Mouse (Mus musculus) lung, embryonic 16.5 days (tissue): ENCODE measurements around the gene Fam168b. TPM values are rescaled to one million over a fixed set of nuclear protein-coding genes. Genes with fewer than 3 reads are reported as not detected.

ENCODE experiments used
- ATAC-seq: fragments of 200-750 bp; cut with Nextera tagmentation; 2 replicates; pipeline ENCODE4 v1.8.0; 2017; ENCODE audit warnings: low read depth, mild to moderate bottlenecking, moderate library complexity
- H3K27ac ChIP-seq: fragments of 300-500 bp; sonication (generic); 2 replicates; pipeline ENCODE4 v1.5.1; 2014; ENCODE audit warnings: mild to moderate bottlenecking, control low read depth, low read length
- H3K27me3 ChIP-seq: fragments of 300-500 bp; sonication (generic); 2 replicates; pipeline ENCODE4 v1.6.1; 2014; ENCODE audit warnings: low read depth, low read length, mixed read lengths; ENCODE audit not compliant: control insufficient read depth, insufficient read depth
- H3K36me3 ChIP-seq: fragments of 300-500 bp; sonication (generic); 2 replicates; pipeline ENCODE4 v1.6.1; 2014; ENCODE audit warnings: low read length; ENCODE audit not compliant: control insufficient read depth, insufficient read depth
- H3K4me1 ChIP-seq: fragments of 300-500 bp; sonication (generic); replicated peaks from 2 replicates; pipeline ENCODE4 v1.6.1; 2014; ENCODE audit warnings: low read length, mixed read lengths; ENCODE audit not compliant: control insufficient read depth, insufficient read depth
- H3K4me2 ChIP-seq: fragments of 300-500 bp; sonication (generic); 2 replicates; pipeline ENCODE4 v1.6.1; 2014; ENCODE audit warnings: low read depth, low read length, control low read depth
- H3K4me3 ChIP-seq: fragments of 300-500 bp; sonication (generic); 2 replicates; pipeline ENCODE4 v1.5.1; 2014; ENCODE audit warnings: mild to moderate bottlenecking, low read length, control low read depth
- H3K9ac ChIP-seq: fragments of 300-500 bp; sonication (generic); 2 replicates; pipeline ENCODE4 v1.6.1; 2014; ENCODE audit warnings: low read length, control low read depth
- H3K9me3 ChIP-seq: fragments of 300-500 bp; sonication (generic); 2 replicates; pipeline ENCODE4 v1.6.1; 2016; ENCODE audit warnings: low read length; ENCODE audit not compliant: control insufficient read depth
- WGBS: fragments of 180-500 bp; shearing (Covaris S2); extraction: QIAGEN DNeasy Blood & Tissue Kit; methylation state at CpG from one replicate; pipeline ENCODE4 v1.1.7; 2014; 5-methylcytosine and 5-hydroxymethylcytosine counted together
- polyA plus RNA-seq: library from polyadenylated mRNA; unstranded; fragments of >200 nt; fragmentation: Nextera tagmentation; extraction: Ambion mirVana; gene quantifications from 2 replicates; pipeline ENCODE4 v1.2.1, GENCODE M21; 2015

Gene Fam168b
- polyA plus RNA-seq, 1 experiment from 2014 or later: 57.1 TPM

DNA sequence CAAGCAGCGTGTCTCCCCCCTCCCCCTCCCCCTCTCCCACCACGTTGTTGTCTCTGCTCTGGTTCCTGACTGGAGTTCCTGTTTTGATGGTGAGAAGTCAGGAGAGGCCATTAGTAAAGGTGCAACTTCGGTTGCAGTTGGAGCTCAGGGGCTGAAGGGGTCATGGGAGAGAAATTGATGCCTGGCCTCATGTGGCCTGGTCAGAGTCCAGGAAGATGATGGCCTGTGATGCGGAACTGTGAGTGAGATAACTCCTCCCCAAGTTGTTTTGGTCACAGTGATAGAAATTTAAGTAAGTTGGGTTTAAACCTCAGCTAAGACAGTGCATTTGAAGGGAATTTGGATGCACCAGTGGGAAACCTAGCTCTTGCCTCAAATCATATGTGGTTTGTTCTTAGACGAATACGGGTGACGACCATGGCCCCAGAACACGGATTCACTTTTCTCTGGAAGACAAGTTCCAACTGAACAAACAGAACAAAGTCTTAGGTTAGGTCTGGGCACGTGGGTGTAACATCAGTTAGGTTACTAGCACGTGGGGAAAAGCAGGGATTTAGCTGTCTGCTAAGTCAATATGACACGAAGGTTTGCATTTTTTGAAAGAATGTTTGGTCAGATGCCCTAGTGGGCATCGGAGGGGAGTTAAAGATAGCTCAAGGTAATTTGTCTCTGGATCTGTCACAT is 12.3 kb upstream of the Fam168b start:
- WGBS: 64% methylated on average over 12 of the region's 12 CpGs
- H3K9ac ChIP-seq: no peak overlapping the region
- no peaks in the 10 kb centered on the region for H3K27me3 ChIP-seq
- peaks cover 5% of the 10 kb centered on the region; the same call in 1 of the 2 replicates for H3K4me1 ChIP-seq
- ATAC-seq: no peak
- no peak overlapping the region for H3K4me2 ChIP-seq
- no peaks in the 10 kb centered on the region for H3K9me3 ChIP-seq
- H3K36me3 ChIP-seq: no peaks in the 10 kb centered on the region
- H3K4me3 ChIP-seq: no peak overlapping the region
- no peak overlapping the region for H3K27ac ChIP-seq

DNA sequence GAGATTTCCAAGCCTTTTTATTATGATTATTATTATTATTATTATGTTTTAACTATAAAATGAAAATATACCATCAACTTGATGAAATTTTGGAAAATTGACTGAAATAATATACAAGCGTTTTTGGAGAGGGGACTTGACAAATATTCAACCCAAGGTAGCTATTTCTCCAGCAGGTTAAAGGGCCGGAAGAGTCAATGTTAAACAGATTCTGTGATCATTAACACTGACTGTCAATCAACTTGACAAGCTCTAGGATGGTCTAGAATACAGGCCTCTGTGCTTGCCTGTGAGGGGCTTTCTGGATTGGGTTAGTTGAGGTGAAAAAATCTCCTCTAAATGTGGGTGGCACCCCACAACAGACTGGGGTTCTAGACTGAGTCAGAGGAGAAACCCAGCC is 10.9 kb upstream of the Fam168b start:
- Histone ChIP-seq H3K9me3 (no peaks in the 10 kb centered on the region), H3K9ac (no peak overlapping the region), H3K4me1 (peaks cover 9% of the 10 kb centered on the region; the same call in 1 of the 2 replicates), H3K36me3 (no peaks in the 10 kb centered on the region), H3K4me2 (no peak overlapping the region), H3K4me3 (no peak overlapping the region), H3K27ac (no peak overlapping the region), H3K27me3 (no peaks in the 10 kb centered on the region)
- ATAC-seq: no peak
- 80% methylated on average over 2 of the region's 2 CpGs for WGBS

DNA sequence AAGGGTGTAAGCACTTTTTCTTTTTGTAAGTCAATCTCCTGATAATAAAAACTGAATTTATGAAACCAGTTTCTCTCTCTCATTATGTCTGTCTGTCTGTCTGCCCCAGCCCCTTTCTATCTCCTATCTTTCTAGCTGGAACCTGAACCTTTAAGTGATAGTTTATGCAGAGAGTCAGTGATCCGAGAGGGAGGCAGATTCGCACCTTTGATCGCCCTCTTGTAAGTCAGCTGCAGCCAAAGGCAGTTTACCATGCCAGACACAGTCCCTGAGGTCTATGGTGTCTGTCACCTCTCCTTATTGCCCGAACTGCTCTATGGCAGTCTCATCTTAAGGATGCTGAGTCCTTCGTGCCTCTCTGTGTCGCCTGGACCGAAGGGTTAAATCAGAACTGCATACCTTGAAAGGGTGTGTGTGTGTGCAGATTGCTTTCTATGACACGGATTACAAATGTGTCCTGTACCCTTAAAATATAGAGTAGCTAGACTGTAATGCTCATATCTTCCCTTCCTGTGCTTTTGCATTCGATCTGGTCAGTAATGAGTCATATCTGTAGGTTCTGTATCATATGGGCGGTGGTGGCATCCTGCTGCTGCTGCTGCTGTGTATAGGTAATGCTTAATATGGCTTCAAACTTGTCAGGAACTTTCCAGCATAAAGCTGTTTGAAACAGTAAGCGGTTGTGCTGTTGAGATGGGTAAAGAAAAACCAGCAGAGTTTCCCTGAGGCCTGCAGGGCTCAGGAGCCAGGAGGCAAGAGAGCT is 9.4 kb upstream of the Fam168b start:
- peaks cover 9% of the 10 kb centered on the region; the same call in 1 of the 2 replicates for H3K4me1 ChIP-seq
- H3K4me3 ChIP-seq: no peak overlapping the region
- no peaks in the 10 kb centered on the region for H3K36me3 ChIP-seq
- no peak overlapping the region for H3K27ac ChIP-seq
- no peaks in the 10 kb centered on the region for H3K9me3 ChIP-seq
- H3K27me3 ChIP-seq: no peaks in the 10 kb centered on the region
- WGBS: 72% methylated on average over 11 of the region's 11 CpGs
- no peak for ATAC-seq
- no peak overlapping the region for H3K4me2 ChIP-seq
- H3K9ac ChIP-seq: no peak overlapping the region

DNA sequence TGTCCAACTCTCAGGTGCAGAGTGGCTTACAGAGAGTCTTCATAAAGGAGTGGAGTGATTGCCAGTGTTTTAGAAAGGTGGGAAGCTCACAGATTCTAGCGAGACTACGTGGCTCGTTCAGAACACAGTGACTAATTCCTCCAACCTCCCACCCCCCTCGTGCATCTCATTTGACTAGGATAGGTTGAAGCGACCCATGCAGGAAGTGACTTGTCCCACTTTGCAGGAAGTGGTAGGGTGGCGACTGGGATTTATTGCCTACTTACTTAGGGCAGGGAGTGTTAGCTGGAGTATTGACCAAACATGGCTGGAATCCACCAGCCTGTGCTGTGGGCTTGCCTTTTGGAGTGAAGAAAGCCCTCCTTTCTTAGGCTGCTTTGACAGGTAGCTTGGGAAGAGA is 8.7 kb upstream of the Fam168b start:
- ATAC-seq: 0 out of 2 replicates have a peak, but pooled peaks have one; percentile 26
- Histone ChIP-seq H3K4me1 (peaks cover 9% of the 10 kb centered on the region; the same call in 1 of the 2 replicates), H3K9ac (peak overlapping the region; percentile 6; the same call in 1 of the 2 replicates), H3K9me3 (no peaks in the 10 kb centered on the region), H3K4me2 (0 out of 2 replicates have a peak overlapping the region, but pooled peaks have one; percentile 22), H3K27me3 (no peaks in the 10 kb centered on the region), H3K4me3 (no peak overlapping the region; the same call in 1 of the 2 replicates), H3K36me3 (no peaks in the 10 kb centered on the region), H3K27ac (no peak overlapping the region; the same call in 1 of the 2 replicates)
- 47% methylated on average over 6 of the region's 6 CpGs for WGBS

DNA sequence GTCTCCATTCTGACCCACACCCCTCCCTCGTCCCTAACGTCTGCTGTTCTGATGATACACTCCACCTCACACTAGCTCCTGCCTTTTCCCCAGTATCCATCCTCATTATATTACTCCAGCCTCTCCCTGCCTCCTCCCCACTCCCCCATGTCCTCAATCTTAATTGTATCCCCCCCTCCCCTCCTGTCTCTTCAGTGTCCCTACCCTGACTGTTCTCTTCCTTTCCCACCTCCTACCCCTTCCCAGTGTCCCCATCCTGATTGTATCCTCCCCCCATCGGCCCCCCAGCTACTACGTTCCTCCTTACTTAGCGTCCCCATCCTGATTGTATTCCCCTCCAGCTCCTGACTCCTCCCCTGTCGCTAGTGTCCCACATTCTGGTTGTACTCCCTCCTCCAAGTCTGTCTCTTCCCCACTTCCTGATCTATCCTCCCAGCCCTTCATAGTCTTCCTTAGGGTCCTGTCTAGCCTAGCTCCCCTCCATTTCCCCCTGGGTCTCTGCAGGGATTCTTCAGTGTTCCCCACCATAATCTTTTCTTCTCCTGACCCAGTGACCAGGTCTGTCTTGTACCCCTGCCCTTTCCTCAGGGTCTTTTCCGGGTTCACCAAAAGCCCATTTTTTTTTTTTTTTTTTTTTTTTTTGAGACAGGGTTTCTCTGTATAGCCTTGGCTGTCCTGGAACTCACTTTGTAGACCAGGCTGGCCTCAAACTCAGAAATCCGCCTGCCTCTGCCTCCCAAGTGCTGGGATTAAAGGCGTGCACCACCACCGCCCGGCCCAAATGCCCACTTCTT is 7.7 kb upstream of the Fam168b start:
- Histone ChIP-seq H3K27me3 (no peaks in the 10 kb centered on the region), H3K36me3 (no peaks in the 10 kb centered on the region), H3K4me2 (peak overlapping the region; percentile 93), H3K9me3 (no peaks in the 10 kb centered on the region), H3K4me3 (peak overlapping the region; percentile 77), H3K27ac (no peak overlapping the region), H3K4me1 (peaks cover 9% of the 10 kb centered on the region; the same call in 1 of the 2 replicates), H3K9ac (peak overlapping the region; percentile 84)
- WGBS: 42% methylated on average over 10 of the region's 11 CpGs
- ATAC-seq: peak; percentile 54

DNA sequence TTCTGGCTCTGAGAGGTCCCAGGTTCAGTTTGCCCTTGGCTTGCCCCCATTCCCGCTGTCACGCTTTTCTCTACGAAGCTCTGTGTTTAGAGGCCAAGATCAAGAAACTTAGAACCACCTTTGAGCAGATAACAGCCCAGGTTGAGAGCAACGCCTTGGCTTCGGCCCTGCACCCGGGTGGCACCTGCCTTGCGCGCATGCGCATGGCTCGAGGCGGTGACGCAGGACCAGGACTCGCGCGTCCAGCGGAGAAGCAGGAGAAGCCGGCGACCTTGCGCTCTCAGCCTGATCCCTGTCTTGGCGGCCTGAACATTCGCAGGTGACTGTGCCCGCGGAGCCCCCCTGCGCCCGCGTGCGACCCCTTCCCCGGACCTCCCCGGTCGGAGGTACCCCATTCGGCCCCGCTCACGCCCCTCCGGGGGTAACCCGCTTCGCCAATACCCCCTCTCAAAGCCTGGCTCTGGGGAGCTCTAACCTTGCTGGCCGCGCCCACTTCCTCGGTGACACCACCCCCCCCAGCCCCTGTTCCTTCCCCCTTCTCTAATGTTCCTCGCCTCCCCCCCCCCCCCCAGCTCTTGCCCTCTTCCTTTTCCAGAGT is 7.0 kb upstream of the Fam168b start, which contains the start of gene Plekhb2:
TSS of gene Plekhb2 (plus strand) at position 232 of the 598 bp plus-strand sequence.
- Histone ChIP-seq H3K27me3 (no peaks in the 10 kb centered on the region), H3K9me3 (no peaks in the 10 kb centered on the region), H3K4me2 (peak within 1 kb of the TSS; percentile 93), H3K4me3 (peak within 1 kb of the TSS; percentile 77), H3K36me3 (no peaks in the 10 kb centered on the region), H3K27ac (peak within 1 kb of the TSS; percentile 39; the same call in 1 of the 2 replicates), H3K4me1 (peaks cover 9% of the 10 kb centered on the region; the same call in 1 of the 2 replicates), H3K9ac (peak within 1 kb of the TSS; percentile 84)
- peak; percentile 88 for ATAC-seq
- WGBS: under 1% methylated on average over 29 of the region's 40 CpGs

DNA sequence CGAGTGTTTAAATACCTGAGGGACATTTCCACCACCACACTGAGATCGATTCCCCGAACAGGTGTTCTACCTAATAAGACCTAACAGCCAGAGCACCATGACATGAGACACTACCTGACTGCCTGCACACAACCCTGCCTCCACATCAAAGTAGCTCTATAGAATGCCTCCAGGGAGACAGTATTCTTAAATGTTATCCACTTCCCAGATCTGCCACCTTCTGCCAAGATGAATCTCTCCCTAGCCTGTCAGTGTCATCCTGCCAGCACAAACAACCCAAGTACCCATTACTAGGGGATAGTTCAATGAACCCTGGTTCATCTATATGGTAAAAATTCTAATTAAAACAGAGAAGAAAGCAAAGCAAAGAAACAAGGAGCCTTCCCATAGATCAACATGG is 4.2 kb upstream of the Fam168b start:
- Histone ChIP-seq H3K9me3 (no peaks in the 10 kb centered on the region), H3K4me1 (peaks cover 14% of the 10 kb centered on the region), H3K27me3 (no peaks in the 10 kb centered on the region), H3K4me2 (no peak overlapping the region), H3K36me3 (no peaks in the 10 kb centered on the region), H3K4me3 (no peak overlapping the region), H3K9ac (no peak overlapping the region), H3K27ac (no peak overlapping the region)
- no peak for ATAC-seq
- 79% methylated on average over 3 of the region's 3 CpGs for WGBS

DNA sequence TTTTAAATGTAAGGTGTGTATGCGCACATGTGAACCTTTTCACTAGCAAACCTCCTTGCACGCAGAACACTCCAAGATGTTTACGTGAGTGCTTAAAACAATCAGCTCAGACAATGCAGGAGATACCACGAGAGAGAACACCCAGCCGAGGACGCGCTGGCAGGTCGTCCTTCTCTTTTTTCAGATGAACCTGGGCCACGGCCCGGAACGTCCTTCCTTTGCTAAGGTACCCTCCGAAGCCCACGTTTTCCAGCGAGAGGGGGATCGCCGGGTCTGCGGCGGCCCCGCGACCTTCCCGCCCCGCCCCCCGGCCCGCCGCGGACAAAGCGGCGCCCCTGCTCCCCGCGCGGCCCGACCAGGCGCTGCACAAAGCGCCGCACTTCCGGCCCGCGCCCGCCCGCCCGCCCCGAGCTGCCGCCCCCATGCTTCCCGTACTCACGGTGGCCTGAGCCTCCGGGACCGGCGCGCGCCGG is 440 bp downstream of the Fam168b start:
- under 1% methylated on average over 31 of the region's 51 CpGs for WGBS

More for the DNA sequence above, 440 bp downstream of the Fam168b start:
- H3K27me3 ChIP-seq: no peaks in the 10 kb centered on the region
- peak overlapping the region; percentile 96 for H3K27ac ChIP-seq
- H3K4me3 ChIP-seq: peak overlapping the region; percentile 80
- H3K9ac ChIP-seq: peak overlapping the region; percentile 94
- no peaks in the 10 kb centered on the region for H3K36me3 ChIP-seq
- H3K4me2 ChIP-seq: peak overlapping the region; percentile 92
- H3K4me1 ChIP-seq: peaks cover 23% of the 10 kb centered on the region
- peak; percentile 92 for ATAC-seq
- no peaks in the 10 kb centered on the region for H3K9me3 ChIP-seq
